Mouse (Mus musculus) effector memory CD4-positive, alpha-beta T cell, adult 7 months (primary cell): ENCODE data around the gene Muc15. TPM values are rescaled to one million over a fixed set of nuclear protein-coding genes. Genes with fewer than 3 reads are reported as not detected.

Experiments used
- polyA plus RNA-seq: library from polyadenylated mRNA; unstranded; fragments of 100-300 nt; shearing (Covaris generic); gene quantifications from one replicate; pipeline ENCODE4 v1.2.1, GENCODE M21; 2017

Gene Muc15
- polyA plus RNA-seq, result 0.29 TPM

GRCm38 (mm10) chr2:110721290-110721753, at the start of gene Muc15:
Gene Muc15 (plus strand): TSS chr2:110721340.

Other genes starting within 250 kb of the Muc15 start
- not detected for gene Slc5a12, start 124.0 kb upstream of the Muc15 start, polyA plus RNA-seq
- 0.21 TPM for gene Ano3, start 229.6 kb downstream of the Muc15 start, polyA plus RNA-seq